Comparison of ENCODE assay signal across 20 mouse cellular contexts in the genomic region with DNA sequence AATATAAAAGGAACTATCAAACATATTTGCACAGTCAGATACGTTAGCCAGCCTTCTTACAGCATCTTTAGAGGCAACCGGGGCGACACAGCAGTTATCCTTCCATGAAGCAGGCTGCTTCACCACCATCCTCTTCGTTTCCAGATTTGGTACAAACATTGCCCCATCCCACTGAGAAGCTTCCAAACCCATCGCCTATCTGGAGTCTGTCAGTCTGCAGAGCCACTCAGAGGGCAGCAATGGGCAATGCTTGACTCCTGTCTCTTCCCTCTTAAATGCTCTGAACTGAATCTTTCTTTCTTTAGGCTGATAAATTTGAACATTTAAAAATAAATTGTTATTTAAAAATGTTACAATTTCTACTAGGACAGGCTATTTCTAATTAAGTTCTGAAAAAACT. TPM values are rescaled to one million over a fixed set of nuclear protein-coding genes. Genes with fewer than 3 reads are reported as not detected.
A peak's percentile ranks its signal among the peaks of the same experiment; 100 is the strongest.
DNase-seq lines count a peak whose midpoint lies in the region; ATAC-seq lines count a peak whose summit lies in the region.
"Had no signal": no experiment of that assay in that cellular context is flagged by ENCODE, and none has a peak within 500 bp of the region (broad histone marks: within the 10 kb centered on the region; RNA-seq: fewer than 3 reads in every experiment).

No protein-coding gene starts in this region.

- 86% methylated on average over 5 of the region's 5 CpGs for WGBS in intestine, embryonic 14.5 days
- 81% methylated on average over 5 of the region's 5 CpGs for WGBS in intestine, embryonic 15.5 days

- H3K9me3 ChIP-seq in intestine, embryonic 14.5 days (ENCODE audit: control insufficient read depth, low read length) = no peaks in the 10 kb centered on the region
- no peaks in the 10 kb centered on the region for H3K9me3 ChIP-seq in intestine, embryonic 15.5 days
- H3K9me3 ChIP-seq: embryonic facial prominence, embryonic 13.5 days; embryonic facial prominence, embryonic 15.5 days had no signal

- H3K36me3 ChIP-seq in intestine, embryonic 14.5 days (ENCODE audit: control insufficient read depth, insufficient read depth, low read length) = peaks cover 23% of the 10 kb centered on the region
- peaks cover 8% of the 10 kb centered on the region; the same call in 1 of the 2 replicates for H3K36me3 ChIP-seq in intestine, embryonic 15.5 days

- no peak overlapping the region for H3K27ac ChIP-seq in intestine, embryonic 14.5 days (ENCODE audit: low read depth)
- H3K27ac ChIP-seq in intestine, embryonic 15.5 days = no peak overlapping the region
- H3K27ac ChIP-seq: embryonic facial prominence, embryonic 13.5 days; embryonic facial prominence, embryonic 15.5 days had no signal

- peak; percentile 66 for DNase-seq in heart, adult 11 months
- DNase-seq in heart, postnatal 10 days = no peak
- peak; percentile 35 for DNase-seq in intestine, embryonic 14.5 days (ENCODE audit: low spot score)
- DNase-seq: adrenal gland, adult 2 months; adrenal gland, postnatal 10 days; adrenal gland, postnatal 25 days; cerebellum, adult 11 months; cerebellum, adult 18-20 months; cerebellum, adult 8-10 months; cerebellum, adult 9-11 months; cerebellum, postnatal 14 days; cerebellum, postnatal 36 days had no signal

- H3K9ac ChIP-seq in intestine, embryonic 14.5 days (ENCODE audit: low read length) = no peak overlapping the region
- no peak overlapping the region for H3K9ac ChIP-seq in intestine, embryonic 15.5 days

- intact Hi-C loops in heart, postnatal 10 days (cut with DNase I) = no loop called here

- H3K4me3 ChIP-seq in intestine, embryonic 14.5 days (ENCODE audit: low read depth, low read length) = no peak overlapping the region
- no peak overlapping the region for H3K4me3 ChIP-seq in intestine, embryonic 15.5 days (replicated peaks)
- H3K4me3 ChIP-seq: erythroblast, embryonic 14.5 days had no signal

- H3K4me1 ChIP-seq in intestine, embryonic 14.5 days (replicated peaks; ENCODE audit: control insufficient read depth, insufficient read depth, low read length) = no peaks in the 10 kb centered on the region
- H3K4me1 ChIP-seq in intestine, embryonic 15.5 days (replicated peaks) = 0 out of 2 replicates have a peak, but pooled peaks cover 4% of the 10 kb centered on the region

- H3K4me2 ChIP-seq in intestine, embryonic 14.5 days (ENCODE audit: low read length) = no peak overlapping the region
- no peak overlapping the region for H3K4me2 ChIP-seq in intestine, embryonic 15.5 days (replicated peaks)

- ATAC-seq in intestine, embryonic 14.5 days (replicated peaks; ENCODE audit: low FRiP score, low TSS enrichment, low read depth) = no peak
- no peak for ATAC-seq in intestine, embryonic 15.5 days
- ATAC-seq: forebrain, embryonic 16.5 days had no signal

- no peaks in the 10 kb centered on the region for H3K27me3 ChIP-seq in intestine, embryonic 14.5 days (replicated peaks; ENCODE audit: control insufficient read depth, insufficient read depth, low read length)
- H3K27me3 ChIP-seq in intestine, embryonic 15.5 days (replicated peaks) = no peaks in the 10 kb centered on the region
- H3K27me3 ChIP-seq: embryonic facial prominence, embryonic 13.5 days had no signal

RNA-seq across cellular contexts. Expression of a gene that starts 15.9 kb away (rescaled TPM):
- under 1 TPM in 1 of 2 experiments, not detected in 1; 0.22 TPM for total RNA-seq in heart, postnatal 10 days (2021)
- 0.09 and 0.19 TPM in 2 replicates for polyA plus RNA-seq in intestine, embryonic 14.5 days (2014; fragmentation: Nextera tagmentation; extraction: Ambion mirVana)
- polyA plus RNA-seq in intestine, embryonic 15.5 days (2015; fragmentation: Nextera tagmentation; extraction: Ambion mirVana) = 0.13 TPM in 1 of 2 replicates, not detected in the other
- total RNA-seq: adrenal gland, adult 2 months; adrenal gland, postnatal 25 days; common myeloid progenitor, adult 5-6 weeks; MEL had no signal
- polyA plus RNA-seq: adrenal gland, adult 2 months; C2C12; erythroblast, embryonic 14.5 days had no signal

RNA-seq across cellular contexts. Expression of a gene that starts 51.4 kb away (rescaled TPM):
- total RNA-seq in heart, postnatal 10 days (2021) = 10 to 100 TPM; 40.6 to 42.8 TPM
- 31.0 and 31.6 TPM in 2 replicates for polyA plus RNA-seq in intestine, embryonic 14.5 days (2014; fragmentation: Nextera tagmentation; extraction: Ambion mirVana)
- polyA plus RNA-seq in intestine, embryonic 15.5 days (2015; fragmentation: Nextera tagmentation; extraction: Ambion mirVana) = 22.8 and 23.2 TPM in 2 replicates

RNA-seq across cellular contexts. Expression of a gene that starts 51.5 kb away (rescaled TPM):
- total RNA-seq in heart, postnatal 10 days (2021) = 10 to 100 TPM; 77.9 to 79.1 TPM
- polyA plus RNA-seq in intestine, embryonic 14.5 days (2014; fragmentation: Nextera tagmentation; extraction: Ambion mirVana) = 51.7 and 52.0 TPM in 2 replicates
- 52.6 and 55.1 TPM in 2 replicates for polyA plus RNA-seq in intestine, embryonic 15.5 days (2015; fragmentation: Nextera tagmentation; extraction: Ambion mirVana)

Comparison
In these comparisons a context has a peak if more than half of its experiments do, and no peak if none do; other contexts are left out.
1. DNase-seq: peak in heart, adult 11 months (single experiment) and intestine, embryonic 14.5 days (single experiment); none in heart, postnatal 10 days (0 of 2).